Mouse (Mus musculus): Measurements from ENCODE around the gene Hspbap1. TPM values are rescaled to one million over a fixed set of nuclear protein-coding genes. Genes with fewer than 3 reads are reported as not detected.

Gene Hspbap1
- polyA plus RNA-seq, 1 experiment from 2014 or later: 7.6 TPM

DNA sequence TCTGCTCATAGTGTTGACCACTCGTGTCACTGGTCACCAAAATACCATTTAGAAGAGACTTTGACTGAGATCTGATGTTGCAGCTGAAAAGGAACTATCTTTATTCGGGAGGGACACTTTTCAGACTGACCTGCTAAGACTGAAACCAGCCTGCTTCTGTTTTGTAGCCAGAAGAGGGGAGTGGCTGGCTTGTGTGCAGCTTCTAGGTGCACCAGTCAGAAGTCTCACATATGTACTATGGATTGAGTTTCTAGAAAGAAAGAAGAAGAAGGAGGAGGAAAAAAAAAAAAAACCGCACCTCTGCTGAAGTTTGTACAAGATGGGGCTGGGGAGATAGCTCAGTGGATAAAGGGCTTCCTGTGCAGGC, 13.0 kb downstream of the Hspbap1 start:
- DNase-seq: no peak
- TF ChIP-seq CTCF (IDR thresholded peaks at IDR 0.05; ENCODE audit: low read depth) (no peak), EP300 (IDR thresholded peaks at IDR 0.05; ENCODE audit: low read depth) (no peak)
- H3K27me3 ChIP-seq (ENCODE audit: insufficient read depth, low read length): no peaks in the 10 kb centered on the region
- no peak for ATAC-seq
- no peaks in the 10 kb centered on the region for H3K36me3 ChIP-seq (replicated peaks; ENCODE audit: insufficient read depth, low read length)
- no peaks in the 10 kb centered on the region for H3K9me3 ChIP-seq (ENCODE audit: low read length)
- H3K27ac ChIP-seq (ENCODE audit: low read depth): no peak overlapping the region
- 69% methylated on average over 3 of the region's 3 CpGs for WGBS (ENCODE audit: insufficient replicate concordance)
- peaks cover 2% of the 10 kb centered on the region; the same call in 1 of the 2 replicates for H3K4me1 ChIP-seq (ENCODE audit: insufficient read depth)
- no peak overlapping the region for H3K4me2 ChIP-seq (ENCODE audit: low read depth, low read length)
- no peak overlapping the region for H3K4me3 ChIP-seq (ENCODE audit: low read depth, low read length)
- no peak overlapping the region for H3K9ac ChIP-seq (replicated peaks)

DNA sequence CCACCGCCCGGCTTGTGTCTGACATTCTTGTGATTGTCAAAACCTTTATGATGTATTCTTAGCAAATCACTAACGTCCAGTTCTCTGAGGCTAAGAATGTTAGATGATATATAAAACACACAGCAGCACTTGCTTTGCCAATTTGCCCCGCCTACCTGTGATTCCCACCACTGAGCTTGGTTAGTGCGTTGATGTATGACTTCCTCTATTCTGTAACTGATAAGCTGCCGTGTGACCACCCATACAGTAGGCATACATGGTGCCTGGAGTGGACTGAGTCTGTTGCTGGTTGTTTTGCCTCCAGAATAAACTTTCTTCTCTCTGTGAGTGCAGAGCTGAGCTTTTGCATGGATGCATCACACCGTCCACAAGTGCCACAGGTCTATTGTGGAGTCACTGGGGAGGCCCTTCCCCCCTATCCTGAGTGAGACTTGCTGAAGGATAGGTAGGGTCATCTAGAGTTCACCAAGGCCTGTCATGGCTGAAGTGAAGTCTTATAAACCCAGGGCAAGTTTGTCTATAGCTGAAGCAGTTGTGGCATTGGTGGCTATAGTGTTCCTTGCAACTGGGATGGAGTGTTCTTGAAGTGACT, 14.1 kb downstream of the Hspbap1 start:
- no peak overlapping the region for H3K27ac ChIP-seq (ENCODE audit: low read depth)
- H3K36me3 ChIP-seq (replicated peaks; ENCODE audit: insufficient read depth, low read length): no peaks in the 10 kb centered on the region; the same call in 1 of the 2 replicates
- WGBS (ENCODE audit: insufficient replicate concordance): 47% methylated on average over 7 of the region's 7 CpGs
- peaks cover 2% of the 10 kb centered on the region; the same call in 1 of the 2 replicates for H3K4me1 ChIP-seq (ENCODE audit: insufficient read depth)
- TF ChIP-seq CTCF (IDR thresholded peaks at IDR 0.05; ENCODE audit: low read depth) (no peak), EP300 (IDR thresholded peaks at IDR 0.05; ENCODE audit: low read depth) (no peak)
- no peak overlapping the region for H3K4me2 ChIP-seq (ENCODE audit: low read depth, low read length)
- ATAC-seq (no peak), DNase-seq (no peak)
- H3K9me3 ChIP-seq (ENCODE audit: low read length): no peaks in the 10 kb centered on the region
- H3K27me3 ChIP-seq (ENCODE audit: insufficient read depth, low read length): no peaks in the 10 kb centered on the region
- no peak overlapping the region for H3K9ac ChIP-seq (replicated peaks)
- no peak overlapping the region for H3K4me3 ChIP-seq (ENCODE audit: low read depth, low read length)

DNA sequence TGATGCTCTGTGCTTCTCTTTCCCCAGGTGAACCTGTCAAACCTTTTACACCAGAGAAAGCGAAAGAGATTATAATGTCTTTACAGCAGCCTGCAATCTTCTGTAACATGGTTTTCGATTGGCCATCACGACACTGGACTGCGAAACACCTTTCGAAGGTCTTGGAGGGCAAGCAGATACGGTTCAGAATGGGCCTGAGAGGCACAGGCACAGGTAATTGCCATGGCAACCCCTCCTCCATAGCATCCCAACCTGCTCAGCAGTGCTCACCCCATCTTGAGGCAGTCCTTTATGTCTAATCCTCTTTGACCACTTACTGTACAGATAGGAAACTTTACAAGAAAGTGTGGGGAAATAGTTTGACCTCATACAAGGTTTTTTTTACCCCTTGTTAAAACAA, 17.0 kb downstream of the Hspbap1 start:
- Histone ChIP-seq H3K4me3 (ENCODE audit: low read depth, low read length) (no peak overlapping the region), H3K9ac (replicated peaks) (no peak overlapping the region), H3K4me2 (ENCODE audit: low read depth, low read length) (no peak overlapping the region), H3K9me3 (ENCODE audit: low read length) (no peaks in the 10 kb centered on the region), H3K36me3 (replicated peaks; ENCODE audit: insufficient read depth, low read length) (no peaks in the 10 kb centered on the region; the same call in 1 of the 2 replicates), H3K27ac (ENCODE audit: low read depth) (no peak overlapping the region), H3K4me1 (ENCODE audit: insufficient read depth) (peaks cover 2% of the 10 kb centered on the region; the same call in 1 of the 2 replicates), H3K27me3 (ENCODE audit: insufficient read depth, low read length) (no peaks in the 10 kb centered on the region)
- no peak for DNase-seq
- WGBS (ENCODE audit: insufficient replicate concordance): 85% methylated on average over 6 of the region's 6 CpGs
- TF ChIP-seq EP300 (IDR thresholded peaks at IDR 0.05; ENCODE audit: low read depth) (no peak), CTCF (IDR thresholded peaks at IDR 0.05; ENCODE audit: low read depth) (no peak)
- ATAC-seq: no peak

DNA sequence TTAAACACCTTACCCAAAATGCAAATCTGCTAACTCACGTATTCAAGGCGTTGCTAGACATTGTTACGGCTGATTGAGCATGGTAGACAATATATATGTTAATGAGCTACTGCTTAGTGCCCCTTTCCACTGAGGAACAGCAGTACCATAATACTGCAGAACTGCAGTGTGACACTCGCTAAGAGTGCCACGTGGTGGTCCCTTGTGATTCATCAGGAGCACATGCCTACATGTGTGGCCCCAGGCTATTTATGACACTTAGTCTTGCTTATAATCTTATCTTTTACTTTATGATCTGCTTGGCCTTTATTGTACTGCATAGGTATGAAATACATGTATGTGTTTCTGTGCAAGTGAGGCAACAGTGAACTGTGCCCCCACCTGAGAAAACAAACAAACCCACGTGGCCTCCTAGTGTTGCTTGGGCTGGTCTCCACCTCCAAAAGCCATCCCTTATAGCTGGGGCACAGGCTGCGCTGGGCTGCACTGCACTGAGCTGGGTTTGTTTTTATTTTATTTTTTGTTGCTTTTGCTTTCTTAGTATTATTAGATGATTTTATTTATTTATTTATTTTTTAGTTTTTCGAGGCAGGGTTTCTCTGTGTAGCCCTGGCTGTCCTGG, 17.5 kb downstream of the Hspbap1 start:
- DNase-seq (no peak), ATAC-seq (peak; percentile 47; the same call in 1 of the 2 replicates)
- Histone ChIP-seq H3K27me3 (ENCODE audit: insufficient read depth, low read length) (no peaks in the 10 kb centered on the region), H3K9ac (replicated peaks) (no peak overlapping the region), H3K27ac (ENCODE audit: low read depth) (no peak overlapping the region), H3K4me2 (ENCODE audit: low read depth, low read length) (no peak overlapping the region), H3K36me3 (replicated peaks; ENCODE audit: insufficient read depth, low read length) (no peaks in the 10 kb centered on the region; the same call in 1 of the 2 replicates), H3K9me3 (ENCODE audit: low read length) (no peaks in the 10 kb centered on the region), H3K4me3 (ENCODE audit: low read depth, low read length) (no peak overlapping the region), H3K4me1 (ENCODE audit: insufficient read depth) (peaks cover 2% of the 10 kb centered on the region; the same call in 1 of the 2 replicates)
- TF ChIP-seq EP300 (IDR thresholded peaks at IDR 0.05; ENCODE audit: low read depth) (no peak), CTCF (IDR thresholded peaks at IDR 0.05; ENCODE audit: low read depth) (no peak)
- WGBS (ENCODE audit: insufficient replicate concordance): 82% methylated on average over 8 of the region's 8 CpGs

DNA sequence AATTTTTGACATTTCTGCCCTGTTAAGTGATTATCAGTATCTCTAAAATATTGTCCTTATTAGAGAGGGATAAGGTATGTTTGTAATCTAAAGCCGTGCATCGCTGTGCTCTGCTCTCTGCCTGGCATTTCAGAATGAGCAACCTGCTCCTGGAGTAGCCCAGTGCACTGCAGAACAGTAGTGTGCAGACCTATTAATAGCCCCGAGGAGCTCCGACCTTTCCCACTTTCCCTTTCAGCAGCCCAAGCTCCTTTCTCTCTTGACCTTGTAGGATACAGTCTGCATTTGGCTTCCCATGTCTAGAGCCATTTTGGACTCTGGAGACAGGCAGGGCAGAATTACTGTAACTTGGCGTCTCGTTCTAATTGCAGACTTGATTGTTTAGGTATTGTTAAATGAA, 18.2 kb downstream of the Hspbap1 start:
- Histone ChIP-seq H3K27me3 (ENCODE audit: insufficient read depth, low read length) (no peaks in the 10 kb centered on the region), H3K4me3 (ENCODE audit: low read depth, low read length) (no peak overlapping the region), H3K9me3 (ENCODE audit: low read length) (no peaks in the 10 kb centered on the region), H3K27ac (ENCODE audit: low read depth) (no peak overlapping the region), H3K36me3 (replicated peaks; ENCODE audit: insufficient read depth, low read length) (no peaks in the 10 kb centered on the region; the same call in 1 of the 2 replicates), H3K4me1 (ENCODE audit: insufficient read depth) (peaks cover 2% of the 10 kb centered on the region; the same call in 1 of the 2 replicates), H3K4me2 (ENCODE audit: low read depth, low read length) (no peak overlapping the region), H3K9ac (replicated peaks) (no peak overlapping the region)
- TF ChIP-seq EP300 (IDR thresholded peaks at IDR 0.05; ENCODE audit: low read depth) (no peak), CTCF (IDR thresholded peaks at IDR 0.05; ENCODE audit: low read depth) (no peak)
- WGBS (ENCODE audit: insufficient replicate concordance): 91% methylated on average over 6 of the region's 6 CpGs
- no peak for ATAC-seq
- DNase-seq: no peak

DNA sequence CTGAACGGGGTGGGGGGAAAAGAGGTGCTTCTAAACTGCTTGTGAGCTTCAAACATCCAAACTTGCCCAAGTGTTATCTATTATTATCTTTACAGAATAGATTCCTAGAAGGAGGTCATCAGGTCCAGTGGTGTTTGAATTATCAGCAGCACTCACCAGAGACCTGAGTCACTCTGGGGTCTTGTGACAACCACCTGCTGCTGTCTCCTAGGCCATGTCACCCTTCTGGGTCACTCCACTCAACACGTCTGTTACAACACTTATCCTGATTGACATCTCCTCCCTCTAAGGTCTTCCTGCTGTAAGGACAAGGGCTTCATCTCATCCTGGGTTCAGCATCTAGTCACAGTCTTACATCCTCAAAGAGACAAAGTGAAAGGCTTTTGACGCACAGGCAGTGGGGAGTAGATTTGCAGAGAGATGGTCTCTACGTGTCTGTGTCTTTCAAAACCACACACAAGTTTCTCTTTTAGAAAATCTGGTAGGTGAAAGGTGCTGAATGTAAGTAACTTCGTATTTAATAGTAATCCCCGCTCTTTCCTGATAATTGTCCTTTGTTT, 21.9 kb downstream of the Hspbap1 start:
- 83% methylated on average over 6 of the region's 6 CpGs for WGBS (ENCODE audit: insufficient replicate concordance)
- no peaks in the 10 kb centered on the region for H3K9me3 ChIP-seq (ENCODE audit: low read length)
- no peak for DNase-seq
- no peak overlapping the region for H3K27ac ChIP-seq (ENCODE audit: low read depth)
- H3K4me2 ChIP-seq (ENCODE audit: low read depth, low read length): no peak overlapping the region
- no peaks in the 10 kb centered on the region for H3K27me3 ChIP-seq (ENCODE audit: insufficient read depth, low read length)
- H3K36me3 ChIP-seq (replicated peaks; ENCODE audit: insufficient read depth, low read length): no peaks in the 10 kb centered on the region; the same call in 1 of the 2 replicates
- H3K4me3 ChIP-seq (ENCODE audit: low read depth, low read length): no peak overlapping the region
- no peak overlapping the region for H3K9ac ChIP-seq (replicated peaks)
- TF ChIP-seq CTCF (IDR thresholded peaks at IDR 0.05; ENCODE audit: low read depth): no peak
- TF ChIP-seq EP300 (IDR thresholded peaks at IDR 0.05; ENCODE audit: low read depth): no peak
- H3K4me1 ChIP-seq (ENCODE audit: insufficient read depth): no peaks in the 10 kb centered on the region; the same call in 1 of the 2 replicates
- ATAC-seq: no peak
